Mouse (Mus musculus) inflammation-experienced regulatory T-cells, adult 16 weeks (primary cell): ENCODE data around the gene Gm436. TPM values are rescaled to one million over a fixed set of nuclear protein-coding genes. Genes with fewer than 3 reads are reported as not detected.

Experiments
- polyA plus RNA-seq: library from polyadenylated mRNA; unstranded; fragments of 100-300 nt; shearing (Covaris generic); gene quantifications from one replicate; pipeline ENCODE4 v1.2.1, GENCODE M21; 2017

The Gm436 gene
- not detected for polyA plus RNA-seq

DNA sequence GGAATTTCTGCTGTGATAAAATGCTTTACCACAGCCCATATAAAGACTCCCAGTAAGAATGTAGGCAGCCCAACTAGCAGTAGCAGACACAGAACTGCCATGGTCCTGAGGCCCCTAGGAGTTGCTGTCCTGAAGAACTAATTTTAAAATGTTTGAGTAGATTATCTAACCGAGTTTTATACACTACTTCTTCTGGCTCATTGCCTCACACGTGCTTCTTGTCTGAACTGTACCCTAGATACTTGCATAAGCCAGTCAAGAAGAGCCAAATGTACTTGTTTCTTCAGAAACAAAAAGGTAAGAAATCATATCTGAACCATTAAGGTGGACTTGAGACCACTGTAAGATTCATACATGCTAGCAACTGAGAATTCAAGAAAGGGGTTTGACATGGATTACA is at the start of gene Gm436:
Gm436 (minus strand) TSS at position 101 of the 400 bp plus-strand sequence.

DNA sequence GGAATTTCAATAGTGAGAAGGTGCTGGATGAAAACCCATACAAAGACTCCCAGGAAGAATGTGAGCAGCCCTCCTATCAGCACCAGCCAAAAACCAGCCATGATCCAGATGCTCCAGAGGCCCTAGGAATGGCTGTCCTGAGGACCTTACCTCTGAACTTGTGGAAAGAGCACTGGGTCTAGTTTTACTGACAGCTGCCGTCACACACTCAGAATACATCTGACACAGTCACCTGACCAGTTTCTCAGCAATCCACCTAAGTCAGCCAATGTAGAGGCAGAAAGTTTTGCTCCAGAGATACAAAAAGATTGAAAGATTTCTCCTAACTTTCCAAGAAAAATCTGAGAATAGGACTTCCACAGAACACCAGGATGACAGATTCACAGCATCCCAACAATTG is 35.1 kb upstream of the Gm436 start, which contains the start of gene Gm13178:
Gm13178 (minus strand) TSS at position 101 of the 400 bp plus-strand sequence.

Other genes starting within 250 kb of the Gm436 start
- not detected for gene 1700012P22Rik, start 247.6 kb downstream of the Gm436 start, polyA plus RNA-seq
- not detected for gene Gm9944, start 233.1 kb downstream of the Gm436 start, polyA plus RNA-seq
- not detected for gene Aadacl3, start 222.6 kb downstream of the Gm436 start, polyA plus RNA-seq
- gene 9430007A20Rik, start 166.5 kb downstream of the Gm436 start, polyA plus RNA-seq: not detected
- gene Gm13124, start 121.2 kb downstream of the Gm436 start, polyA plus RNA-seq: not detected
- not detected for gene Aadacl4, start 72.7 kb downstream of the Gm436 start, polyA plus RNA-seq
- not detected for gene Gm13178, start 35.0 kb upstream of the Gm436 start, polyA plus RNA-seq
- gene Gm438, start 100.2 kb upstream of the Gm436 start, polyA plus RNA-seq: not detected
- 17.0 TPM for gene Dhrs3, start 206.5 kb upstream of the Gm436 start, polyA plus RNA-seq